Mouse (Mus musculus) urinary bladder, adult 18-20 months (tissue): ENCODE results near the gene 6430550D23Rik.

Experiments used
- DNase-seq, 2 experiments: peaks; one replicate each; pipeline ENCODE4 v3.0.0; 2022; ENCODE audit warnings: low spot score in 2 of 2, mixed read lengths in 2 of 2

6430550D23Rik gene

DNA sequence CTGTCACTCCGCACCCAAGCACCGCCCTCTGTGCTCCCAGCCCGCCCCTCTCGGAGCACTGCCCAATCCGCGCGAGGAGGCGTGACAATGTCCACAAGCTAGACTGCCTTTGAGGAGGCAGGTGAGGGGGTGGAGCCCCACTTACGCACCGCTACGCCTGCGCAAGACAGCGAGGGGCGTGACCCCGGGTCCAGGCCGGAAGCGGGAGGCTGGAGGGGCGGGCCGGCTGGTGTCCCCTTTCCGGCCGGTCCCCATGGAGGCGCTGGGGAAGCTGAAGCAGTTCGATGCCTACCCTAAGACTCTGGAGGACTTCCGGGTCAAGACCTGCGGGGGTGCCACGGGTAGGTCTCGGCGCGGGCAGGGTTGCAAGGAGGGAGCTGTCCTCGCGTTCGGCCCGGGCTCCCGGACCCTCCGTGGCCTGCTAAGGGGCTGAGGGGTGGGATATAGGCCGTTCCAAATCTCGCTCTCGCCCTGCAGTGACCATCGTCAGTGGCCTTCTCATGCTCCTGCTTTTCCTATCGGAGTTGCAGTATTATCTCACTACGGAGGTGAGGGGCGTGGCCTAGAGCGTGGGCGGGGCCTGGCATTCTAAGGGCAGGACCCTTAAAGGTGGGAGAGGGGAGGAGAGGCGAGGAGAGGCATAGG lies at the start of gene 6430550D23Rik, which contains the start of gene Ergic3:
Gene 6430550D23Rik (minus strand): TSS at position 90 of the 645 bp plus-strand sequence.
Gene Ergic3 (plus strand): TSS at position 158 of the 645 bp plus-strand sequence.
- DNase-seq: peak; percentile 98 to 99

DNA sequence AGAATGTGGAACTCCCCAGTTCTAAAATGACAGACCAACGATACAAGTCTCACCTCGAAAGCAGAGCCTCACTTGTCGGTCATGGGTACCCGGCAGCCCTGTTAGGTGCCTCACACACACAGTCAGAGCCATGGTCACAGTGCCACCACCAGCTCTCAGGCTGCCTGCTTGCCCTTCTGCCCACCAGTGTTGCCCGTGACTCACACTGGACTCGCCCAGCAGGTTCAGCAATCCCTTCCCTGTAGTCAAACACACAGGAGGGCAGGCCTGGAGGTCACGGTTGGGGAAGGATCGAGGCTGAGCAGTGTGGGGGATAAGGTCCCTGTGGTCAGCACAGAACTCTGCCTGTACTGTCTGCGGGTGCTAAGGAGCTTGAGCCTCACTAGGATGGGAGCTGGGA lies 45.0 kb upstream of the 6430550D23Rik start, which contains the start of gene Fer1l4:
Gene Fer1l4 (minus strand): TSS at position 132 of the 400 bp plus-strand sequence.
- peak; percentile 69 to 82 for DNase-seq

DNA sequence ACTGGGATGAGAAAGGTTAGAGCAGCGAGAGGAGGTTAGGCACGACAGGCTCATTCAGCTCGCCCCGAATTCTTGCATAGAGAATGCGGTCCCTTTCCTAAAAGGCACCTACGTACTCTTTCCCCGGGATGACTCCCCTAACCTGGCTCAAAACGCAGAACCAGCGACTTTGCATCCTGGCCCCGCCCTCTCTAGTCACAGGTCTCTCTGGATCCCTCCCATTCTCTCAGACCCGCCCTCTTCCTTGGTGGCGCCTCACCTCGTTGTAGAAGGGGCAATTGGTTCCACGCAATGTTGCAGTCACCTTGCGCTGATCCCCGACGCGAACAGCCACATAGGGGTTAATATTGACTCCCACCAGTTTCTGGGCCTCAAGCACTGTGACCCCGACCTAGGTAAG lies 40.2 kb upstream of the 6430550D23Rik start:
- DNase-seq: no peak

DNA sequence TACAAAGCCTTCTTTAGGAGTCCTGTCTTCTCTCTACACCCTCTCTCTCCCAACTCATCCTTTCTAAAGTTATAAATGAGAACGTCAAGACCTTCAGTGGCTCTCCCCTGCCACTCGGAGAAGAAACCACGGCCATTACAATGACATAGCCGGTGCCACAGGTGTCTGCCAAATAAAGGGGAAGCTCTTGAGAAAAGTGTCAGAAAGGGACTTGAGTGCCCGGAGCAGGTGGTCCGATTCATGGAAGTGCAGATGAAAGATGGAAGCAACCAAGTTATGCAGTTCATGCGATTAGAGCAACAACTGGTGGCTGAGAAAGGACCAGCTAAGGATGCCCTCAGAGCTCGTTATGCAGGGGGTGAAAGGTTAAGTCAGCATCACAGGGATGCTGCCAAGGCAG lies 35.1 kb upstream of the 6430550D23Rik start:
- no peak for DNase-seq

DNA sequence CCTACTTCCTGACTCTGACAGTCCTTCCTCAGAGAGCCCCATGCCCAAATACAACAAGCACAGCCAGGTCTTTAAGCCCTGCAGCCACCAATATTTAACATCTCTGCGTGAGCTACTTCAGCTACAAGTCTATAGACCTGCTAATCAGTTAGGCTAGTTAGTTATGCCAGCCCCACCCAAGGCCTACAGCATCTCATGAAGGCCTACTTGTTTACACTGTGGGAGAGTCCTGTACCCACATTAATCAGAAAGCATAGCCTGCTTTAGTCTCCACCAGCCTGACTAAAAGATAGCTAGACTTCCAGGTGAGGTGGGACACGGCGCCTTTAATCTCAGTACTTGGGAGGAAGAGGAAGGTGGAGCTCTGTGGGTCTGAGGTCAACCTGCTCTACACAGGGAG lies 31.6 kb upstream of the 6430550D23Rik start:
- no peak for DNase-seq

DNA sequence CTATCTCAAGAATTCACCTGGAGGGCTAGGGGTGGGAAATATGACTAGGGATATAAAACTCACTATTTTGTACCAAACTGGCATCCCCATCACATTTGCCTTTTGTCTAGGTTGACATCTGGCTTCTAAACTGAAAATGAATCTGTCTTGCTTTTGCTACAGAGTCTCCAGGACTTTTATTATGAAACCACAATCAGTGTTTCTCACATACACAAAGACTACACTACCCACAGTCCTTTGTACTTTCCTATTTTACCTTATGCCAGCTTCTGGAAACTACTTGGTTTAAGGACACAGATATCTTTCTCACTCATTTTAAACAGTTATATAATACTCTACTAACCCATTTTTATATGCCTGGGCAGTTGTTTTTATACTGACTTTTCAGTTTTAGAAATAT lies 17.7 kb upstream of the 6430550D23Rik start:
- no peak for DNase-seq

DNA sequence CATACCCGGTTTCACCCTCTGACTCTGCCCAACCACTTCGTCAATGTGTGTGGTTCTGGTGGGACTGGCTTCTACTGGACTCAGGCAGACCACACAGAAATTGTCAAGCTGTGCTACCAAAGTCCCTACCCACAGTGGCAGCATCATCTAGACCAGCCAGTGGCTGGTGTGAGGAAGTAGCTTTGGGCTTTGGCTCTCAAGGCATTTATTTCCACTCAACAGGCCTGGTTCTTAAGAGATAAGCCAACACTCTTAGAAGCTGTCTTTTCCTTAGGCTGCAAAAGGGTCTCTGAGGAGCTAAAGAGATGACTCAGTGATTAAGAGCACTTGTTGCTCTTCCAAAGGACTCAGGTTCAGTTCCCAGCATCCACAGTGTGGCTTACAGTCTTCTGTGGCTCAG lies 14.0 kb upstream of the 6430550D23Rik start:
- DNase-seq: no peak

DNA sequence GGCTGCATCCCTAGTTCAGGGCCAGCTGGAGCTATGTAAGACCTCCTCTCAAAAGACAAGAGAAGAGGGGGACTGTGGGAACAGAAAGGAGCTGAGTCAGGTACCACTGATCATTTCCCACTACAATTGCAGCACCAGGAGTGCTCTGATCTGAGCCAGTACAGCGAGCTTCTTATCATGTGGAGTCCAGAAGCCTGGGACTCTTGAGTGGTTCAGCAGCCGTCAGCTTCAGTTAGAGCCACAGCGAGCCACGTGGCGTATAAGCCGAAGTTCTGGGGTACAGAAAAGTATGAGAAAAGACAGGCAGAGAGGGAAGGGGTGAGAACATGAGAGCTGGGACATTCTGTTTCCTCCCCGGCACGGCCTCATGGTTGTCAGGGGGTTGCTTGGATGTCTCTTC lies 13.4 kb upstream of the 6430550D23Rik start:
- no peak for DNase-seq

DNA sequence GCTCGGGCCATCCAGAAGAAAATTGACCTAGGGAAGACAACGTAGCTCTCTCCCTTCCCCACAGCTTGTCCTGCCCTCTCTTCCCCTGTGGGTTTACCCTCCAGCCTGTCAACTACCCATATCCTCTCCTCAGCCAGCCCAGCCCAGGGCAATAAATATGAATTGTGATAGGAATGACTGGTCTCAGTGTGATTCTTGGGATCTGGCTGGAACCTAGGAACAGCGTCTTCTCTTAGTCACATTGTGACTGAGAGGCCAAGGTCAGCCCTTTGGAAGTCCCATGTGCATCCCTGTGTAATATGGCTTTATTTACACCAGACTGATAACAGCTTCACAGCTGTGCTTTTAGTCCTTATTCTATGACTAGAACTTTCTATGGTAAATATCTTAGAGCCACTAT lies 10.3 kb upstream of the 6430550D23Rik start:
- DNase-seq: no peak

DNA sequence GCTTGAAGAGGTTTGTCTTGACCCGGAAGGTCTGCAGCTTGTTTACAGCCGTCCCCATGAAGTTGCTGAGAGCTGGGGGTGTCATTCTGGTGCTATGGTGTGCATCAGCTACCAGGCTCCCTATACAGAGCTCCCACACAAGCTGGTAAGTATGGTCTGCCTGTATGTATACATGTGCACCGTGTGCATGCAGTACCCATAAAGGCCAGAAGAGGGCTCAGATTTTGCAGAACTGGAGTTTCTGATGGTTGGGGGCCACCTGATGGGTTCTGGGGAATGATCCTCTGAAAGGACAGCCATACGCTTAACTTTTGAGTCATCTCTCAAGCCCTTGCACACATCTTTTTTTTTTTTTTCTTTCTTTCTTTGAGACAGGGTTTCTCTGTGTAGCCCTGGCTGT lies 2.4 kb downstream of the 6430550D23Rik start:
- DNase-seq: no peak

DNA sequence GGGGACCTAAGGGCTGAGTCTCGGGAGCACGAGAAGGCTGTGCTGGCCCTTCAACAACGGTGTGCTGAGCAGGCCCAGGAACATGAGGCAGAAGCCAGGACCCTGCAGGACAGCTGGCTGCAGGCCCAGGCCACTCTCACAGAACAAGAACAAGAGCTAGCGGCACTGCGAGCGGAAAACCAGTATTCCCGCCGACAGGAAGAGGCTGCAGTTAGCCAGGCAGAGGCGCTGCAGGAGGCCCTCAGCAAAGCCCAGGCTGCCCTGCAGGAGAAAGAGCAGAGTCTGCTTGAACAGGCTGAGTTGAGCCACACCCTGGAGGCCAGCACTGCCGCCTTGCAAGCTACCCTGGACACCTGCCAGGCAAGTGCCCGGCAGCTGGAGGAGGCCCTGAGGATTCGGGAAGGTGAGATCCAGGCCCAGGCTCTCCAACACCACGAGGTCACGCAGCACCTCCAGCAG lies 15.9 kb downstream of the 6430550D23Rik start:
- no peak for DNase-seq

DNA sequence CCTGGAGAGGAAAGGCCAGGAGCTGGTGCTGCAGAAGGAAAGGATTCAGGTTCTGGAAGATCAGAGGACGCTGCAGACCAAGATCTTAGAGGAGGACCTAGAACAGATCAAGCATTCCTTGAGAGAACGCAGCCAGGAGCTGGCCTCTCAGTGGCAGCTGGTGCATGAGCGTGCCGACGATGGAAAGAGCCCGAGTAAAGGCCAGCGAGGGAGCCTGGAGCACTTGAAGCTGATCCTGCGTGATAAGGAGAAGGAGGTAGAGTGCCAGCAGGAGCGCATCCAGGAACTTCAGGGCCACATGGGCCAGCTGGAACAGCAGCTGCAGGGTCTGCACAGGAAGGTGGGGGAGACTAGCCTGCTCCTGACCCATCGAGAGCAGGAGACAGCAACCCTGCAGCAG lies 16.6 kb downstream of the 6430550D23Rik start:
- DNase-seq: no peak

DNA sequence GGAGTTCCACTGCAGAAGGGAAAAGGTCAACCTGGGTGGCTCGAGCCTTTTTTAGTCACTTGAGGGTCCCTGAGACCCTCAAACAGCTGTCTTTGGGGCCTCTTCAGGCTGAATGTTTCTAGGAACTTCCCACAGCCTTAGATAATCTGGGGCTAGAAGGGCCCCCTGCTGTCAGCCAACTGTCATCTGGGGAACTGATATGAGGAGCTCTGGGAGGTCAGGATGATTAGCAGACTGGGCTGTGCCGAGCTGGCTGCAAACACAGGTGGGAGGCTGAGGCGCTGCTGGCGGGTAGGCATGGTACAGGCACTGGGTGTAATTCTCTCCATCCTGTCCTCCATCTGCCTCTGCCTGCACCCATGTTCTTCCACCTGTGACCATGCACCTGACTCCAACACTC lies 18.7 kb downstream of the 6430550D23Rik start:
- DNase-seq: no peak

DNA sequence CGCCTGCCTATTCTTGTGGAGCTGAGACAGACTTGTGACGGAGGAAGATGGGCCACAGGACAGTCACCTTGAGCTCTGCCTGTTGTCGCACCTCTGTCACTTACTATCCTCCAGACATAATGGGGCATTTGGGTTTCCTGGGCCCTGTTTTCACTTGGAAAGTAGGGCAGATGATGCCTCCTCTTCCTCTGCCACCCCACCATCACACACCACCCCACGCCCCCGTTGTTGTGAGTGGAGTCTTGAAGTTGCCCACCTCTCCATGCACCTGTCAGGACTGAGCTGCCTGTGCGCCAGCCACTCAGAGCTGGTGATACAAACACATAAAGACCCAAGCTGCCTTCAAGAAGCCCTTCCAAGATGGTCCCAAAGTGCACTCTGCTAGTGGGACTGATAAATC lies 20.6 kb downstream of the 6430550D23Rik start:
- no peak for DNase-seq

DNA sequence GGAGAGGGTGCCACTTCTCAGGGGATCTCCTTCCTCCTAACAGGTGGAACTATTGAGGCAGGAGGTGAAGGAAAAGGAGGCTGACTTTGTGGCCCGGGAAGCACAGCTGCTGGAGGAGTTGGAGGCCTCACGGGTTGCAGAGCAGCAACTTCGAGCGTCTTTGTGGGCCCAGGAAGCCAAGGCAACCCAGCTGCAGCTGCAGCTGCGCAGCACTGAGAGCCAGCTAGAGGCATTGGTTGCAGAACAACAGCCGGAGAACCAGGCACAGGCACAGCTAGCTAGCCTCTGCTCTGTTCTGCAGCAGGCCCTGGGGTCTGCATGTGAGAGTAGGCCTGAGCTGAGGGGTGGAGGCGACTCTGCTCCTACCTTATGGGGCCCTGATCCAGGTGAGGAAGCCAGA lies 22.0 kb downstream of the 6430550D23Rik start:
- DNase-seq: no peak

DNA sequence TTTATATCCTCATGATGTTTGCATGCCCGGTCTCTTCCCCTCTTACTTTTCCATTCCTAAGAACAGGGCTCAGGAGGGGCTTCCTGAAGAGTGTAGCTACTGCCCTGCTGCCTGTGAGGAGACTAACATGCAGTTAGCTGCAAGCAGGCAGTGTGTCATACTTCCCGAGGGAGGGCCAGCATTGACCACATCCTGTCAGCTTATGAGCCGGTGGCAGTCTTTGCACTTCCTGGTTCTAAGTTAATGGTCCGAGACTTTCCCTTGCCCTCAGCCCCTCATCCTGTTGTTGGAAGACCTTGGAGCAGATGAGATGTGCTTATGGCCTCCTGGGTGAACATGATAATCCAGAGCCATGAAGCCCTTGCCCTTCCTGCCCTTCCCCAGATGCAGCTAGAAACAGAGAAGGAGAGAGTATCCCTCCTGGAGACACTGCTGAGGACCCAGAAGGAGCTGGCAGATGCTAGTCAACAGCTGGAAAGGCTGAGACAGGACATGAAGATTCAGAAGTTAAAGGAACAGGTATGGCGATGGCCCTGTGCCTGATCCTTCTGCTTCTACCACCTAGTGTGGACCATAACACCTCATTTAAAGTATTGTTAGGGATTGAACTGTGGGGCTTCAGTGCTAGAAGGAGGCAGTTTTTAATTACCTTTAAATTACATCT lies 28.3 kb downstream of the 6430550D23Rik start:
- no peak for DNase-seq

DNA sequence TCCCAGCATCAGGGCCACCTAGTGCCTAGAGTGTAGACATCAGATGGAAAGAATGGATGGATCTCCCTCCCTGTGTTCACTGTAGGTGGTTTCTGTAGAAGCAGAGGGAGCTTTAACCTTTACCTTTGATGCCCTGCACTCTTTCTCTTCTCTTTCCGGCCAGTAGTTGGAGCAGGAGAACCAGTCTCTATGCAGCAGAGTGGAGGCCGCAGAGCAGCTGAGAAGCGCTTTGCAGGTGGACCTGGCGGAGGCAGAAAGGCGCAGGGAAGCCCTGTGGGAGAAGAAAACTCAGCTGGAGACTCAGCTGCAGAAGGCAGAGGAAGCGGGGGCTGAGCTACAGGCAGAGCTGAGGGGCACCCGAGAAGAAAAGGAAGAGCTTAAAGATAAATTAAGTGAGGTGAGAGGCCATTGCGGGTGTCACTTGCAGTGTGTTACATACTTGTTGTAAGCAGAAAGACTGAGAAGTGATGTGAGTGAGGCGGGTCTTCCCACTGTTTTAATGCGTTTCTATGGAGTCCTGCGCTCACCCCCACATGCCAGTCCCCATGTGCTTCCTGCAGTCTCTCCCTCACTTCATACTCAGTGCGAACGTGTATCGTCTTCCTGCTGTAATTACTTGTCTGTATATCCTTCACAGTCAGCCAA lies 33.6 kb downstream of the 6430550D23Rik start:
- DNase-seq: no peak

DNA sequence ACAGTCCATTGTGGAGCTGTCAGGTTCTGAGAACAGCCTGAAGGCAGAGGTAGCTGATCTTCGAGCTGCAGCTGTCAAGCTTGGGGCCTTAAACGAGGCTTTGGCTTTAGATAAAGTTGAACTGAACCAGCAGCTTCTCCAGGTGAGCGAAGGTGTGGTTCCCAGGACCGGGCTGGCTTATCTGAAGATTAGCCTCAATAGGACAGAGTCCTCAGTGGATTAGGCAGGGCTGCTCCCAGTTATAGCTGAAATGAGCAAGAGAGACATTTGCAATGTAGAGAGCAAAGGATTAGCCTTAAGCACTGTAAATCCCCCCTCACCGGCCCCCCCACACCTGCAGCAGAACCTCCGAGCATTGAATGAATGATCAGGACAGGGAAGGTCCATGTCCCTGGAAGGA lies 34.4 kb downstream of the 6430550D23Rik start:
- no peak for DNase-seq

DNA sequence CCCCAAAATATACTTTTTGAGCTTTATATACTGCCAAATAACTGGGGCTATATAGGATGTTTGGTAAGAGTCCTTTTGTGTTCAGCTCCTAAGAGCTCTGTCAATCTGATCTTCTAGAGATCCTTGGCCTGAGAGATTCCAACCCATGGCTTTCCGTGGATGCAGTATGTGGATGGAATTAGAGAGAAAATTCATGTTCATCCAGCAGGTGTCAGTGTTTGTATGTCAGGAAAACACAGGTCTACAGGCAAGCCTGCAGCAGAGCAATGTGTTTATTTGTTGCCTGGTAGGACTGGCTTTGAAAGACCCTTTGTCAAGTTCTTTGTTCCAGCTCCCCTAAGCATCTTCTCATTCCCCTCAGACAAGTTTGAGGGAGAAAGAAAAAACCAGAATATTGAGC lies 44.8 kb downstream of the 6430550D23Rik start:
- no peak for DNase-seq

DNA sequence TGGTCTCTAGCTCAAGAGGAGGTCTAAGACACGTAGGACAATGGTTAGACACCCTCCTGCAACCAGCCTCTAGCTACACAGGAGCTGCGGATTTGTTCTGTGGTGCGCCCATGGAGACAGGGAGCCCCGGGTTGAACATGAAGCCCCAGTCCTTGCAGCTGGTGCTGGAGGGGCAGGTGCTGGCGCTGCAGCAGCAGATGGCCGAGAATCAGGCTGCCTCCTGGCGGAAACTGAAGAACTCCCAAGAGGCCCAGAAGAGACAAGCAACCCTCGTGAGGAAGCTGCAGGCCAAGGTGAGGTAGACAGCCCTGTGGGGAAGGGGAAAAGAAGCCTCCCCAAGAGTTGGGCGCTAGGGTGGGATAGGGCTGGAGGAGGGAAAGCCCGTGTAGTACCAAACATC lies 45.9 kb downstream of the 6430550D23Rik start:
- no peak for DNase-seq

DNA sequence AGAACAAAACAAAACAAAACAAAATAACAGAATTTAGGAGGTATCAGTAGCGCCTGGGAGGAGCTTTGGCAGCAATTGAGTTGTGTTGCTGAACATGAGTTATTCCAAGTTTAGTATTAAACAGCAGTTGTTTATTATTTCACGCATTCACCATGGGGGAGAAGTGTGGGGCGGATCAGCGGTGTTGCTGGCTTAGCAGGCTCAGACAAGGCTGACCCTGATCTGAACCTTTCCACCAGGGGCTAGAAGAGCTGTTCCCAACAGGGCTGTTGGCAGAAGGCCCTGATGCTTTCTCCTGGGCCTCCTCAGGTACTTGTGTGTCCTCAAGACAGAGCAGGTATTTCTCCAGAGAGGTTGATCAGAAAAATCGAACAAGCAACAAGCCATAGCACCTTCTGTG lies 47.8 kb downstream of the 6430550D23Rik start:
- no peak for DNase-seq

DNA sequence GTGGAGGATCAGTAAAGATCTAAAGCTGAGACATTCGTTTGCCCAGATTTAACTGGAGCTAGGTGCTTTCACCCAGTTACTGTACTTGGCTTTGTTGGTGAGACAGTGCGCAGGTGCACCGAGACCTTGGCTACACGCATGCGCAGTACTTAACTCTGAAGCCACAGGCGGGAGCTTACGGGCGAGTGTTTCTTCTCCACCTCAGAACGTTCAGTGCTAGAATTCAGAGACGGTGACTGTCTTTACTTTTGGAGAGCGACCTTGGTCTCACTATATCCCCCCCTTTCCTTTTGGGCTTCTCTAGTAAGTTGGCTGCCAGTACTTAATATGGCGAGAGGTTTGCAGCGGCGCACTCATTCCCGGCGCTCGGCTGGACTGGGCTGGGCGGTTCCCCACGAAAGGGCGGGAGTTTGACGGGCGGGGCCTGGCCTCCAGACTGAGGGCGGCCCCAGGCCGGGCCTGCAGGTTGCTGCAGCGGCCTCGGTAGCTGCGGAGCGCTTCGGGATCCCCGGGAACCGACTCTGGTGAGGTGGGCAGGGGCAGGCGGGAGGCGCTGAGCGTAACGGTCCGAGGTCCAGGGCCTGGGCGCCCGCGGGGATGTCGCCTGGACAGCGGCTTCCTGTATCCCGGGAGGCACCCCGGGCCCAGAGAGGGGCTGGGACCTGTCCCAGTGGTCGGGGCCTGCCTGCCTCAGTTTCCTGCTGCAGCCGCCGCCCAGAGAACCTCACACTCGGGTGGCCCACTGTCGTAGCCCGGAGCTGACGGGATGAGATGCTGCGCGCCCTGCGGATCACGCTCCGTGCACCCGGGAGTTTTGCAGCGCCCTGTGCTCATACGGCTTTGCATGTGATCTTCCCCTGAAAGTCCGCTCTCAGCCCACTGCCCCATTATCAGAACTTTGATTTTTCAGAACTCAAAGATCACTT lies 51.4 kb downstream of the 6430550D23Rik start, which contains the start of gene Cep250:
Gene Cep250 (plus strand): TSS at position 325 of the 926 bp plus-strand sequence.
- peak; percentile 84 to 89 for DNase-seq
